Mouse (Mus musculus) embryonic stem cell, embryonic (primary cell): ENCODE results near the gene Thumpd3.

ENCODE experiments used
- CTCF ChIA-PET, 4 experiments: fragments of 300-600 bp in 2 of 4; fragments of 350-600 bp in 2 of 4; sonication (Branson Sonifier 250); formaldehyde crosslinking; loops; one replicate each; lab custom pipeline; 2022; ENCODE audit warnings: inconsistent platforms in 2 of 4; lab: Charles Lee
- POLR2A ChIA-PET, 4 experiments: fragments of 300-600 bp in 2 of 4; fragments of 350-600 bp in 2 of 4; sonication (Branson Sonifier 250); formaldehyde crosslinking; loops; one replicate each; lab custom pipeline; 2022; ENCODE audit warnings: antibody characterized with exemption in 4 of 4, inconsistent platforms in 1 of 4; lab: Charles Lee

Thumpd3 gene

DNA sequence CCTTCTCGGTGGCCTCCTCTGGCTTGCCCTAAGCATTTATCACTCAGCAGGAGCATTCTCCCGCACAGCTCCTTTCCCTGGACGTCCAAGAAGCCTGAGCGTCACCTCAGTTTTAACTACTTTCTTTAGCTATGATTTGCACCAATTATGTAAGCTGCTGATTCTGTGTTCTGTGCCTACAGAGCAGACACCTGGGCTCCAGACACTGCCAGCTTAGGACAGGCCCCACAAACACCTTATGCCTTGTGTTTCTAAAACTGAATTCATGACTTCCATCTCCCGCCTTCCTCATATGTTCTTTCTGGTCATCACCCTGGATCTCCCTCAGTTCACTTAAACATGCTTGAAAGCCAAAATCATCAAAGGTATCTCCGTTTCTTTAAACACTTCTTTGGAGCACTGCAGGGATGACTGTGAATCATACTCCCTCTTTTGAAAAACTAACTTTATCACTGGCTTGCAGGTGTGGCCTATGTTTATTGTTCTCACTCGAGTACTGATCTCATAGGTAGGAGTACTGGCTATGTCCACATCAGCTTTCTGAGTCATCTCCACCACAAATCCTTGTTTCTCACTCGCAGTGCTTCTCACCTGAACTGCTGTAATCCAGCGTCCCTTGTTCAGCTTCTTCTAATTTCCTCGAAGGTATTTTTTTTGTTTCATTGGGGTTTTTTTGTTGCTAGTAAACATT lies 14.9 kb upstream of the Thumpd3 start:
- CTCF ChIA-PET = interaction anchor here in 3 of 4 experiments (1.0 to 1.6 kb wide), 3 partner anchors 331 kb away, joined by 3 to 9 read pairs (median 3); no protein-coding TSS in a partner anchor
- POLR2A ChIA-PET = interaction anchor here in 2 of 4 experiments (0.7 to 3.1 kb wide), 3 partner anchors 15 to 32 kb away, joined by 3 to 18 read pairs (median 3); partner anchors contain the start of gene Thumpd3 (in 1 of the 2)

DNA sequence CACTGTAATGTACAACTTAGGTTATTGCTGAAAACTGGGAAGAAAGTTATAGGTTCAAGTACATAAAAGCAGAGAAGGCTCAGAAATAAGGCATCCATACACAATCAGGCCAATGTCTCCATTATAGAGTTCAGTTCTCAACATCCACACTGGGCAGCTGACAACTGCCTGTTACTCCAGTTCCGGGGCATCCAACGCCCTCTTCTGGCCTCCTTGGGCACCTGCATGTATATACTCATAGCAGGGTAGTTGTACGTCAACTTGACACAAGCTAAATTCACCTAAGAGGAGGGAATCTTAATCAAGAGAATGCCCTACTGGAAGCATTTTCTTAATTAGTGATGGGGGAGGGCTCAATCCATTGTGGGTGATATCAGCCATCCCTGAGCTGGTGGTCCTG lies 13.9 kb upstream of the Thumpd3 start:
- CTCF ChIA-PET = interaction anchor here (0.6 to 1.9 kb wide), 9 partner anchors 8 to 541 kb away, joined by 3 to 10 read pairs (median 3); partner anchors contain the start of gene Setd5 (in 1 of the 4)

GRCm38 (mm10) chr6:113033185-113033584 lies 12.8 kb upstream of the Thumpd3 start:
- CTCF ChIA-PET = interaction anchor here in 2 of 4 experiments (0.6 to 1.9 kb wide), 2 partner anchors 333 to 412 kb away, joined by 4 to 10 read pairs; no protein-coding TSS in a partner anchor
- POLR2A ChIA-PET = interaction anchor here in 2 of 4 experiments (0.7 to 3.1 kb wide), 4 partner anchors 13 to 332 kb away, joined by 4 to 18 read pairs (median 5); partner anchors contain the start of gene Thumpd3 (in 1 of the 2)

More for the DNA sequence above, 13.9 kb upstream of the Thumpd3 start:
- POLR2A ChIA-PET = interaction anchor here in 1 of 4 experiments (1.5 to 3.1 kb wide), 2 partner anchors 14 to 331 kb away, joined by 4 to 18 read pairs; partner anchors contain the start of gene Thumpd3

DNA sequence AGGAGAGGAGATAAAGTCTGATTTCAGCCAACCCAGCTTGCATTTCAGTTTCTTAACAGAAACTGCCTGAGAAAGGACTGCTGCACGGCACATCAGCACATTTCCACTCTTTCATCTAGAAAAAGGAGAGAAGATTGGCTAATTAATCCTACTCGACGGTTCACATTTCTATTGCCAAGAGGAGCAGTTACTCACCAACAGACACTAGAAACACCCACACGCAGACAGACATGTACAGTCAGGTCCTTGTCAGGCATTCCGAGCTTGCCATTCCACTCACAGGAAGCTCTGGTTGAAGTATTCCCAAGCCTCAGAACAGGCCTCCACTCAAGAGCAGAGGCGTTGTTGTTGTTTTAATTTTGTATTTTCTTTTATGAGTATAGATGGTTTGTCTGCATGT lies 11.6 kb upstream of the Thumpd3 start:
- CTCF ChIA-PET = no interaction called here
- POLR2A ChIA-PET = interaction anchor here in 1 of 4 experiments (0.9 to 3.4 kb wide), 3 partner anchors 9 to 12 kb away, joined by 8 to 14 read pairs (median 11); partner anchors contain the start of gene Thumpd3

DNA sequence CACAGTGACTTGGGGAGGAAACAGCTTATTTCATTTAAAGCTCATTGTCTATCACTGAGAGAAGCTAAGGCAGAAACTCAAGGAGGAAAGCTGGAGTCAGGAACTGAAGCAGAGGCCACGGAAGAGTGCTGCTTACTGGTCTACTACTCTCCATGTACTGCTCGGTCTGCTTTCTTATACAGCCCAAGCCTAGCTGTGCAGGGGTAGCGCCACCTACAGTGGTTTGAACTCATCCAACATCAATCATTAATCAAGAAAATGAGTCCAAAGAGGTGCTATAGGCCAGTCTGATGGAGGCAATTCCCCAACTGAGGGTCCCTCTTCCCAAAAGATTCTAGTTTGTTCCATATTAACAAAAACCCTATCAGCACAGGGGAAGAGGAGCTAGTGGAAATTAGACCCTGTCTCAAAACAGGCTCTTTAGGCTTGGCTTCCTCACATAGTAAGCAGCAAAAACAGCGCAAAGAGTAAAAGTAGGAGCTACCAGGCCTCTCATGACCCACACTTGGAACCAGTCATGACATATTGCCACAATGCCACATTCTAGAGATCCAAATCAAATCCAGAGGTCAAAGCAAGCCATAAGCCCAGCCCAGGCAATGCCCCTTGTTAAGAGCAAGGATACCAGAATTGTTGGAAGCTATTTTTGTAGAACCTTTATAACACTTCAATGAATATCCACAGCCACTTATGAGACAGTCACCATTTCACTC lies 9.4 kb upstream of the Thumpd3 start:
- ChIA-PET CTCF (interaction anchor here in 1 of 4 experiments (0.6 to 1.2 kb wide), 4 partner anchors 9 to 308 kb away, joined by 3 read pairs; partner anchors contain the start of gene Thumpd3), POLR2A (interaction anchor here in 3 of 4 experiments (1.2 to 5.6 kb wide), 9 partner anchors 10 to 58 kb away, joined by 3 to 54 read pairs (median 11); partner anchors contain the start of genes Setd5 (in 2 of the 3) and Thumpd3 (in 2 of the 3))

DNA sequence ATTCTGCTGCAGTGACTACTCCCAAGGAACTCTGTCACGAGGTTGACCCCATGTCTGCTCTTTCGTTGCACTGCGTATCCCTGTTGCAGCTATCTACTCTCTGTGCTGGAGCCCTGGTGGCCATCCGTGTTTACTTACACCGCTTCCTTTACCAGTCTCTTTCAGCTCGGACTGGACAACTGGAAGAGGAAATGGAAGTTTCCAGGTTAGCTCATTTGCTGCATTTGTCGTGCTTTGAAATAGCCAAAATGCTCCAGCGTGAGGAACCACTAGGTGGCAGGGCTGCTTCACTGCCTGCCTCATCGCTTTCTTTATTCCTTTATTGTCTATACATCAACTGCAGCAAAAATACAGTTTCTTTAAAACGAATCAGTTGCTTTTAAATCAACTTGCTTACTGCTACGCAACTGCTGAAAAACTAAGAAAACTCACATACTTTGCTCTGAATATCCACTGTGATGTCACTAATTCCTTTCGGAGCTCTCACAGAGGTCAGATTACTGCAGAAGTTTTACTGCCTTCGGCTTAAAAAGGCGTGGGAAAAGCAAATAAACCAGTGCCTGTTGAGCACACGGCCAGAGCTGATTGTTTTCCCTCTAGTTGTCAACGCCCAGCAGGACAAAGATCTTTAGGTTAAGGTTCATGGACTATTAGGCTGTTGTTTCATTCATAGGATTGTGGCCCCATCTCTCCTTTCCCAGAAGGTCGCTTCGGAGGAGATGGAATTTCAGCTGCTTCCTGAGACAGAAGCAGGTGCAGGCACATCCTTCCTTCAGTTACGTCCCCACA lies 7.9 kb upstream of the Thumpd3 start:
- ChIA-PET POLR2A (interaction anchor here (0.6 to 5.6 kb wide), 39 partner anchors 8 to 664 kb away, joined by 3 to 54 read pairs (median 4); partner anchors contain the start of genes Thumpd3 (in 3 of the 4), Setd5 (in 2 of the 4), Mtmr14 (in 1 of the 4) and Rad18 (in 1 of the 4)), CTCF (interaction anchor here (0.6 to 1.7 kb wide), 42 partner anchors 8 to 986 kb away, joined by 3 to 10 read pairs (median 4); partner anchors contain the start of genes Setd5 (in 2 of the 4), Rad18 (in 1 of the 4) and Thumpd3 (in 1 of the 4))

DNA sequence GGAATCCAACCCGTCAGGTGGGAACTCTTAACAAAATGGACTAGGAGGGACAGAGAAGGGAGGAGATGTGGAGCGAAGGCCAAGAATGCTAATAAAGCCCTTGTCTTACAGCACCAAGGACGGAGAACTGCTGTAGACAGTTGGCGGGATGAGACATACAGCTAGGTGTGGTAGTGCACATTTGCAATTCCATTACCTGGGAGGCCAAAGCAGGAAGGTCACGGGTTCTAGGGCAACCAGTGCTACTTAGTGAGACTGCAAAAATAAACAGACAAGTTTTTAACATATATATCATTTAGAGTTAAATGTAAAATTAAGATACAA lies 7.3 kb upstream of the Thumpd3 start:
- POLR2A ChIA-PET = interaction anchor here in 3 of 4 experiments (0.6 to 5.6 kb wide), 31 partner anchors 8 to 665 kb away, joined by 3 to 54 read pairs (median 5); partner anchors contain the start of genes Thumpd3 (in 3 of the 3), Setd5 (in 2 of the 3), Mtmr14 (in 1 of the 3) and Rad18 (in 1 of the 3)
- CTCF ChIA-PET = interaction anchor here (0.6 to 1.7 kb wide), 25 partner anchors 10 to 547 kb away, joined by 3 to 7 read pairs (median 4); partner anchors contain the start of genes Rad18 (in 1 of the 4) and Setd5 (in 1 of the 4)

DNA sequence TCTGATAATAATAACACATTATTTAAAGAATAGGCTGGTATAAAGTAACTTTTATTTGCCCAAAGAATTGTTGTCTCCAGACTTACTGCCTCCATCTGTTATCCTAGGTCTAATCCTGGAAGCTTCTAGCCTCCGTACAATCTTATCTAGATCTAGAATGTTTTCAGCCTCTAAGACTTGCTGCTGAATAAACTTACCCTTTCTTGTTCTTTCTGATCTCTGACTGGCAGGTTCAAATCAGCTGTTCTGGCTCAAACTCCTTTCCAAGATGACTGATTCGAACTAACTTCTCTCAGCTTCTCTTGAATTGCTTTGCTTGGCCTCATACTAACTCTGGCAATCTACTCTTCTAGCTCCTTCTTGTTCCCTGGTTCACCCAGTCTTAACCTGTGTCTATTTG lies 5.7 kb upstream of the Thumpd3 start:
- POLR2A ChIA-PET = interaction anchor here in 2 of 4 experiments (1.8 to 5.6 kb wide), 3 partner anchors 34 to 100 kb away, joined by 4 to 54 read pairs (median 7); partner anchors contain the start of gene Setd5 (in 2 of the 2)

DNA sequence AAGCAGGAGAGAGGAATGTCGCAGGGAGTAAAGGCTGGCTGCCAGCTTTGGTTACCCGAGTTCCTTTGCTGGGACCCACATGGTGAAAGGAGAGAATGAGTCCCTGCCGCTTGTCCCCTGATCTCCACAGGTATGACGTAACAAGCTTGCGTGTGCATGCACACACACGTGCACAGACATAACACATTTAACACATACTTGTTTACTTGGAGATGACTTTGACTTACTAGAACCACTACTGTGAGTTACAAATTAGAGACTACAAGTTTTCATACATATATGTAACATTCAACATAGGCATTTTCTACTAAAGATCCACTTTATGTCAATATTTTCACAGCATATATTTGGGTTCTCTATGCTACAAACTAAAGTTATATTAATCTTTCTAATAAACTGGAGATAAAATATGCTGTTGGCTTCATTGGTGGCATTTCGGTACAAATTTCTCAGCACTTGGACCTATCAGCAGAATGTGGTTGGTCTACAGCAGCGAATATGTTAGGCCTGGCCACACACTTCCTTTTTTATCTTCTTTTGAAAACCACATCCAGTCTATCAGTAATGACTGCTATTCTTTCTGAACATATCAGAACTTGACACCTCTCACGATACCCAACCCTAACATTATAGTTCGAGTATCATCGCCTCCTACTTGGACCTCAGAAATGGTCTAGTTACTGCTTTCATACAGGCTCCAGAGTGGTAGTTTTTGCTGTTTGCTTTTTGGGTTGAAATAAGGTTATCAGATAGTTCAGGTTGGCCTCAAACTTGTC lies 4.6 kb upstream of the Thumpd3 start:
- ChIA-PET CTCF (no interaction called here), POLR2A (interaction anchor here in 2 of 4 experiments (1.4 to 5.6 kb wide), 3 partner anchors 14 to 35 kb away, joined by 3 to 54 read pairs (median 7); partner anchors contain the start of gene Setd5 (in 2 of the 2))

More for the DNA sequence above, 5.7 kb upstream of the Thumpd3 start:
- CTCF ChIA-PET = no interaction called here

GRCm38 (mm10) chr6:113045575-113045974 lies 450 bp upstream of the Thumpd3 start:
- POLR2A ChIA-PET = interaction anchor here (0.5 to 6.8 kb wide), 52 partner anchors 7 to 695 kb away, joined by 3 to 80 read pairs (median 4); partner anchors contain the start of genes Setd5 (in 3 of the 4), Brpf1 (in 1 of the 4), Mtmr14 (in 1 of the 4) and Rad18 (in 1 of the 4)
- CTCF ChIA-PET = interaction anchor here in 3 of 4 experiments (0.8 to 1.2 kb wide), 3 partner anchors 8 to 261 kb away, joined by 3 to 4 read pairs (median 3); no protein-coding TSS in a partner anchor

DNA sequence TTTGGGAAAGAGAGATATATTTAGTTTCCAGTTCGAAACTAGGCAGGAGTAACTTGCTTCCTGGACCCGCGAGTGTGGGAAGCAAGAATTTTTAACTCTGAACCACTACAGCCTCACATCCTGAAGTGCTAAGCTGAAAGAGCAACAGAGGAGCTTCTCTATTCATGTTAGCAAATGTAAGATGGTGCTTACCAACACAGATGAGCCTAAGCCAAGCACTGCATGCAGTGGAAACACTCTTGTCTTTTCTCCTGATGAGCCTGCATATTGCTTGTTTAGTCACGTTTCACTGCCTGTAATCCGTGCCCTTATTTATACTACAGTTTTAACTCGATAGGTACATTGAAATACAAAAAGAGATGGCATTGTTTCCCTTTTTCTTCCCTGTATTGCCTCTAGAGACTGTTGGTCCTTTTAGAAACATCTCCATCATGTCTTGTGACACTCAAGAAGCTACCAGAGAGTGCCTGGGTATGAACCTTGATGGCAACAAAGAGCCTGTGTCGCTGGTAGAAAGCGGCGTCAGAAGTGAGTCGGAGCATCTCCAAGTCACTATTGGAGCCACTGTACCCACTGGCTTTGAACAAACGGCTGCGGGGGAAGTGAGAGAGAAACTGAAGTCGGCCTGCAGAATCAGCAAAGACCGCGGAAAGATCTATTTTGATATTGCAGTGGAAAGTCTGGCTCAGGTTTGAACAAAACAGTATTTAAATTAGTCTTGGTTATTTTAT lies 1.2 kb downstream of the Thumpd3 start:
- POLR2A ChIA-PET = interaction anchor here in 3 of 4 experiments (0.6 to 6.8 kb wide), 35 partner anchors 7 to 351 kb away, joined by 3 to 80 read pairs (median 5); partner anchors contain the start of genes Setd5 (in 3 of the 3), Rad18 (in 2 of the 3) and Brpf1 (in 1 of the 3)
- CTCF ChIA-PET = interaction anchor here in 1 of 4 experiments (0.6 kb wide), 1 partner anchor 10 kb away, joined by 3 read pairs; no protein-coding TSS in a partner anchor

GRCm38 (mm10) chr6:113048371-113048770 lies 2.3 kb downstream of the Thumpd3 start:
- ChIA-PET CTCF (interaction anchor here in 1 of 4 experiments (1.2 kb wide), 1 partner anchor 10 kb away, joined by 5 read pairs; no protein-coding TSS in a partner anchor), POLR2A (interaction anchor here in 3 of 4 experiments (1.1 to 6.8 kb wide), 8 partner anchors 7 to 51 kb away, joined by 3 to 80 read pairs (median 13); partner anchors contain the start of gene Setd5 (in 2 of the 3))

GRCm38 (mm10) chr6:113049159-113049558 lies 3.1 kb downstream of the Thumpd3 start:
- CTCF ChIA-PET = interaction anchor here in 1 of 4 experiments (1.2 kb wide), 1 partner anchor 11 kb away, joined by 5 read pairs; no protein-coding TSS in a partner anchor
- POLR2A ChIA-PET = interaction anchor here in 3 of 4 experiments (1.1 to 6.8 kb wide), 7 partner anchors 11 to 51 kb away, joined by 3 to 80 read pairs (median 18); partner anchors contain the start of gene Setd5 (in 2 of the 3)

GRCm38 (mm10) chr6:113052972-113053371 lies 6.9 kb downstream of the Thumpd3 start:
- ChIA-PET POLR2A (interaction anchor here in 2 of 4 experiments (0.6 to 2.5 kb wide), 4 partner anchors 15 to 389 kb away, joined by 3 to 10 read pairs (median 4); no protein-coding TSS in a partner anchor), CTCF (no interaction called here)
